Mouse (Mus musculus): ENCODE measurements around the gene Tubgcp3. TPM values are rescaled to one million over a fixed set of nuclear protein-coding genes. Genes with fewer than 3 reads are reported as not detected.
"Not testable (repeated sequence)": the region's sequence is repeated elsewhere in the genome, so short reads cannot be mapped to it uniquely, and the experiment has no call there.

The Tubgcp3 gene
- polyA plus RNA-seq, 1 experiment from 2014 or later: 62.2 TPM

GRCm38 (mm10) chr8:12668832-12669231 lies 3.2 kb downstream of the Tubgcp3 start:
- Histone ChIP-seq H3K4me3 (replicated peaks) (no peak overlapping the region), H3K27ac (no peak overlapping the region), H3K9me3 (no peaks in the 10 kb centered on the region), H3K36me3 (replicated peaks) (0 out of 2 replicates have a peak, but pooled peaks cover 3% of the 10 kb centered on the region), H3K4me1 (peaks cover 19% of the 10 kb centered on the region), H3K9ac (no peak overlapping the region), H3K4me2 (no peak overlapping the region), H3K27me3 (peaks cover 5% of the 10 kb centered on the region; the same call in 1 of the 2 replicates)
- ATAC-seq (ENCODE audit: low FRiP score): no peak
- 88% methylated on average over 6 of the region's 6 CpGs for WGBS

GRCm38 (mm10) chr8:12666530-12666929 lies 5.5 kb downstream of the Tubgcp3 start:
- not testable (repeated sequence) for H3K27ac ChIP-seq
- 90% methylated on average over 3 of the region's 3 CpGs for WGBS

GRCm38 (mm10) chr8:12663105-12663456 lies 9.0 kb downstream of the Tubgcp3 start:
- Histone ChIP-seq H3K9ac (no peak overlapping the region), H3K27ac (no peak overlapping the region), H3K4me3 (replicated peaks) (no peak overlapping the region), H3K27me3 (no peaks in the 10 kb centered on the region), H3K4me2 (no peak overlapping the region), H3K36me3 (replicated peaks) (peaks cover 33% of the 10 kb centered on the region), H3K4me1 (no peaks in the 10 kb centered on the region), H3K9me3 (no peaks in the 10 kb centered on the region)
- WGBS: 88% methylated on average over 5 of the region's 5 CpGs
- ATAC-seq (ENCODE audit: low FRiP score): no peak

More at GRCm38 (mm10) chr8:12666530-12666929, 5.5 kb downstream of the Tubgcp3 start:
- not testable (repeated sequence) for H3K4me2 ChIP-seq; ATAC-seq (ENCODE audit: low FRiP score); H3K9me3 ChIP-seq; H3K4me3 ChIP-seq (replicated peaks); H3K9ac ChIP-seq; H3K27me3 ChIP-seq; H3K36me3 ChIP-seq (replicated peaks)
- H3K4me1 ChIP-seq: peaks cover 11% of the 10 kb centered on the region

- H3K27ac ChIP-seq: no peak overlapping the region
- H3K27me3 ChIP-seq: no peaks in the 10 kb centered on the region
- no peak overlapping the region for H3K9ac ChIP-seq
- WGBS: 88% methylated on average over 4 of the region's 4 CpGs
- no peak overlapping the region for H3K4me3 ChIP-seq (replicated peaks)
- no peak for ATAC-seq (ENCODE audit: low FRiP score)
- H3K36me3 ChIP-seq (replicated peaks): peaks cover 39% of the 10 kb centered on the region
- H3K4me1 ChIP-seq: no peaks in the 10 kb centered on the region
- H3K4me2 ChIP-seq: no peak overlapping the region
- H3K9me3 ChIP-seq: no peaks in the 10 kb centered on the region
These were observed 9.5 kb downstream of the Tubgcp3 start for GRCm38 (mm10) chr8:12662375-12663104.

GRCm38 (mm10) chr8:12657411-12657810 lies 14.6 kb downstream of the Tubgcp3 start:
- no peaks in the 10 kb centered on the region for H3K27me3 ChIP-seq
- ATAC-seq (ENCODE audit: low FRiP score): no peak
- peaks cover 86% of the 10 kb centered on the region for H3K36me3 ChIP-seq (replicated peaks)

GRCm38 (mm10) chr8:12651246-12651645 lies 20.8 kb downstream of the Tubgcp3 start:
- Histone ChIP-seq H3K27ac (no peak overlapping the region), H3K36me3 (replicated peaks) (peaks cover 94% of the 10 kb centered on the region), H3K9ac (no peak overlapping the region), H3K4me2 (no peak overlapping the region), H3K4me1 (no peaks in the 10 kb centered on the region), H3K9me3 (no peaks in the 10 kb centered on the region), H3K27me3 (no peaks in the 10 kb centered on the region), H3K4me3 (replicated peaks) (no peak overlapping the region)
- WGBS: 90% methylated on average over 4 of the region's 4 CpGs
- no peak for ATAC-seq (ENCODE audit: low FRiP score)

More at GRCm38 (mm10) chr8:12657411-12657810, 14.6 kb downstream of the Tubgcp3 start:
- Histone ChIP-seq H3K9ac (no peak overlapping the region), H3K27ac (no peak overlapping the region), H3K4me3 (replicated peaks) (no peak overlapping the region), H3K4me2 (no peak overlapping the region), H3K9me3 (no peaks in the 10 kb centered on the region), H3K4me1 (no peaks in the 10 kb centered on the region)
- 97% methylated on average over 16 of the region's 16 CpGs for WGBS

- peaks cover 91% of the 10 kb centered on the region for H3K36me3 ChIP-seq (replicated peaks)
- no peak overlapping the region for H3K9ac ChIP-seq
- ATAC-seq (ENCODE audit: low FRiP score): no peak
- H3K4me2 ChIP-seq: no peak overlapping the region
- 87% methylated on average over 4 of the region's 4 CpGs for WGBS
- no peaks in the 10 kb centered on the region for H3K9me3 ChIP-seq
- no peaks in the 10 kb centered on the region for H3K27me3 ChIP-seq
- H3K4me1 ChIP-seq: no peaks in the 10 kb centered on the region
- H3K4me3 ChIP-seq (replicated peaks): no peak overlapping the region
- no peak overlapping the region for H3K27ac ChIP-seq
These were observed 21.6 kb downstream of the Tubgcp3 start for GRCm38 (mm10) chr8:12650495-12650894.

GRCm38 (mm10) chr8:12648951-12649350 lies 23.1 kb downstream of the Tubgcp3 start:
- H3K4me1 ChIP-seq: no peaks in the 10 kb centered on the region
- no peaks in the 10 kb centered on the region for H3K27me3 ChIP-seq
- peaks cover 88% of the 10 kb centered on the region for H3K36me3 ChIP-seq (replicated peaks)
- 87% methylated on average over 4 of the region's 4 CpGs for whole genome bisulfite sequencing
- no peak overlapping the region for H3K4me3 ChIP-seq (replicated peaks)
- H3K9ac ChIP-seq: no peak overlapping the region
- no peaks in the 10 kb centered on the region for H3K9me3 ChIP-seq
- no peak overlapping the region for H3K27ac ChIP-seq
- H3K4me2 ChIP-seq: no peak overlapping the region
- no peak for ATAC-seq (ENCODE audit: low FRiP score)

GRCm38 (mm10) chr8:12646536-12646935 lies 25.5 kb downstream of the Tubgcp3 start:
- ATAC-seq (ENCODE audit: low FRiP score): no peak
- Histone ChIP-seq H3K4me3 (replicated peaks) (no peak overlapping the region), H3K4me1 (no peaks in the 10 kb centered on the region), H3K4me2 (no peak overlapping the region), H3K36me3 (replicated peaks) (peaks cover 70% of the 10 kb centered on the region), H3K9me3 (no peaks in the 10 kb centered on the region), H3K9ac (no peak overlapping the region), H3K27me3 (no peaks in the 10 kb centered on the region), H3K27ac (no peak overlapping the region)
- WGBS: 72% methylated on average over 4 of the region's 4 CpGs

GRCm38 (mm10) chr8:12644894-12645293 lies 27.2 kb downstream of the Tubgcp3 start:
- Histone ChIP-seq H3K27me3 (no peaks in the 10 kb centered on the region), H3K4me3 (replicated peaks) (no peak overlapping the region), H3K9ac (no peak overlapping the region), H3K27ac (no peak overlapping the region), H3K4me1 (no peaks in the 10 kb centered on the region), H3K36me3 (replicated peaks) (peaks cover 71% of the 10 kb centered on the region), H3K4me2 (no peak overlapping the region), H3K9me3 (no peaks in the 10 kb centered on the region)
- WGBS: 89% methylated on average over 7 of the region's 7 CpGs
- no peak for ATAC-seq (ENCODE audit: low FRiP score)

- 91% methylated on average over 8 of the region's 8 CpGs for WGBS
- H3K27me3 ChIP-seq: no peaks in the 10 kb centered on the region
- no peak overlapping the region for H3K27ac ChIP-seq
- H3K4me2 ChIP-seq: no peak overlapping the region
- H3K36me3 ChIP-seq (replicated peaks): peaks cover 71% of the 10 kb centered on the region
- no peak overlapping the region for H3K4me3 ChIP-seq (replicated peaks)
- no peak for ATAC-seq (ENCODE audit: low FRiP score)
- no peak overlapping the region for H3K9ac ChIP-seq
- H3K9me3 ChIP-seq: no peaks in the 10 kb centered on the region
- H3K4me1 ChIP-seq: no peaks in the 10 kb centered on the region
These were observed 27.7 kb downstream of the Tubgcp3 start for GRCm38 (mm10) chr8:12644341-12644740.

- Histone ChIP-seq H3K27ac (no peak overlapping the region), H3K27me3 (no peaks in the 10 kb centered on the region), H3K4me1 (no peaks in the 10 kb centered on the region), H3K36me3 (replicated peaks) (peaks cover 69% of the 10 kb centered on the region), H3K9ac (no peak overlapping the region), H3K4me2 (no peak overlapping the region), H3K4me3 (replicated peaks) (no peak overlapping the region), H3K9me3 (no peaks in the 10 kb centered on the region)
- ATAC-seq (ENCODE audit: low FRiP score): no peak
- WGBS: 95% methylated on average over 6 of the region's 6 CpGs
These were observed 30.5 kb downstream of the Tubgcp3 start for GRCm38 (mm10) chr8:12641527-12641926.

GRCm38 (mm10) chr8:12638446-12638845 lies 33.6 kb downstream of the Tubgcp3 start:
- no peak overlapping the region for H3K4me3 ChIP-seq (replicated peaks)
- H3K27me3 ChIP-seq: no peaks in the 10 kb centered on the region
- H3K9me3 ChIP-seq: no peaks in the 10 kb centered on the region
- H3K4me1 ChIP-seq: no peaks in the 10 kb centered on the region
- H3K27ac ChIP-seq: no peak overlapping the region
- WGBS: 93% methylated on average over 11 of the region's 11 CpGs
- no peak for ATAC-seq (ENCODE audit: low FRiP score)
- no peak overlapping the region for H3K4me2 ChIP-seq
- H3K9ac ChIP-seq: no peak overlapping the region
- H3K36me3 ChIP-seq (replicated peaks): peaks cover 76% of the 10 kb centered on the region

Measured in forebrain, embryonic 12.5 days (tissue).